Mouse (Mus musculus) ES-CJ7 (cell line): ENCODE data around the gene Dlg4.
A peak's percentile ranks its signal among the peaks of the same experiment; 100 is the strongest.
"Not testable (repeated sequence)": the region's sequence is repeated elsewhere in the genome, so short reads cannot be mapped to it uniquely, and the experiment has no call there.

Source experiments
- DNase-seq: peaks from one replicate; pipeline ENCODE4 v3.0.0; 2011; ENCODE audit warnings: low read depth, low spot score

The Dlg4 gene

DNA sequence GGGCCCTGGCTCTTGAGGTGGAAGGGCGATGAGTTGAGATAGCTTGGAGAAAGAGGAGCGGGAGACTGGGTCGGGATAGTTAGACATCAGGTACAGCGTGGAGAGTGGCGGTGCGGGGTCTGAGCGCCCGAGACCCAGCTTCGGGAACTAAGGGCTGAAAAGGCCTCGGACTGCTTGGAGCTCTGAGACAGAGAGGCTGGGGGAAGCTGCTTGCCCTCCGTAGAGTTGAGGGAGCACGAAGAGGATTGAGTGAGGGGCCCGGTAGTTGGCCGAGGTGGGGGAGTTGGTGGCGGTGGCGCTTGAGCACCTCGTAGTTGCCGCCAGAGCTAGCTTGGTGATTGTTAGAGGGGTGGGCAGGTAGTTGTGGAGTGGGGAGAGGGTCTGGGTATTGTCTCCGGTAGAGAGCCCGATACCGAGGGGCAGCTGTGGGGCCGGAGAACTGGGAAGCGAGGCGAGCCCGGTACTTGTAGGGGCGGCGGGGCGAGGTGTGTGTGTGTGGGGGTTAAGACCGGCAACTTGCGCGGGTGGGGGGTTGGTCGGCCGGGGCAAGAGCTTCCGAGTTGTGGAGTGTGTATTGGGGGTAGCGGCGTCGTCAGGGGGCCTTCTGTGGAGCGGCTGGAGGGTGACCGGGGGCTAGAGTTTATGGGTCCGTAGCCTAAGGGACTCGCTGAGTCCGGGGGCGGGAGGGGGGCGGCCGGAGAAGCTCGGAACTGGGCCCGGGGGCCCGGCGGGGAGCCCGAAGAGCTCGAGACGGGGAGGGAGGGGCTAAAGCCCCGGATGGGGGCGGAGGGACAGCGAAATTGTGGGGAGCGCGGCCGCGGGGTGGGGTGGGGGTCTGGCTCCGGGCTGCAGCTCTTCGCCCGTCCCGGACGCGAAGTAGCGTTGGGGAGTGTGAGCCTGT lies 20.3 kb upstream of the Dlg4 start:
- no peak for DNase-seq

DNA sequence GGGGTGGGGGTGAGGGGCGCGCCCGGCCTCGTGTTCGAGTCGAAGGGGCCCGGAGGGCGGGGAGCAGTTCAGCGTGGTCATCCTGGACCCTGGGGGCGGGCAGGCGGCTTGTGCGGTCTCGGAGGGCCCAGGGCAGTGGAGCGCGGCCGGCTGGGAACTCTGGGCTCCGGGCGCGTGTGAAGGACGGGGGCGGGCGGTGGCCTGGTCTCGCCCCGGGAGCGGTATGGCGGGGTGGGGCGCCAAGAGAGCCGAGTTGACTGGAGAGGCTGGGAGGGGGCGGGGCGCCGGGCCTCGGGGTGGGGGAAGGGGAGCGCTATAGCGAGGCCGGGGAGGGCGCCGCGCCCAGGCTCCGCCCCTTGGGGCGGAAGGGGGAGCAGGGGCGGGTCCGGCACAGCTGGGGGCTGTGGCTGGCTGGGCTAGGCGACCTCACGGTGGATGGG lies 19.7 kb upstream of the Dlg4 start:
- DNase-seq = peak; percentile 90

DNA sequence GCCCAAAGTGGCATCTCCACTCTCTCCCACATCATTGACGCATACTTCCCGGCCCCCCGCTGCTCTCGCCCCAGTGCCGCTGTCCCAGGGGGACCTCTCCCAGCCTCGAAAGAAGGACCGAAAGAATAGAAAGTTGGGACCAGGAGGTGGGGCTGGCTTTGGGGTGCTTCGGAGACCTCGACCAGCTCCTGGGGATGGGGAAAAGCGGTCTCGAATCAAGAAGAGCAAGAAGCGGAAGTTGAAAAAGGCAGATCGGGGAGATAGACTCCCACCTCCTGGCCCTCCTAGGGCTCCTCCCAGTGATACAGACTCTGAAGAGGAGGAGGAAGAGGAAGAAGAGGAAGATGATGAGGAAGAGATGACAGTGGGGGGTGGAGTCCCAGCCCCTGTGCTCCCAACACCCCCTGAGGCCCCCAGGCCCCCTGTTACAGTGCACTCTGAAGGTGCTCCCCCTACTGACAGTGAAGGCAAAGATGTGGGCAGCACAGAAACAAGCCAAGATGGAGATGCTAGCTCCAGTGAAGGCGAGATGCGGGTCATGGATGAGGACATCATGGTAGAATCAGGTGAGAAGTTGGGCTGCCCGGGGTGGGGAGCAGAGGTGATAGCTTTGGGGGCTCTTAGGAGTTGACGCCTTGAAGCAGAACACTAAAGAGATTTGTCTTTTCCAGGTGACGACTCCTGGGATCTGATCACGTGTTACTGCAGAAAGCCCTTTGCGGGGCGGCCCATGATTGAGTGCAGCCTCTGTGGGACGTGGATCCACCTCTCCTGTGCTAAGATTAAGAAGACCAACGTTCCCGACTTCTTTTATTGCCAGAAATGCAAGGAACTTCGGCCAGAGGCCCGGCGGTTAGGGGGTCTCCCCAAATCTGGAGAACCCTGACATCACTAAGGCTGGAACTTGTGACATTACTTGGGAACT lies 17.9 kb upstream of the Dlg4 start:
- peak; percentile 44 for DNase-seq

DNA sequence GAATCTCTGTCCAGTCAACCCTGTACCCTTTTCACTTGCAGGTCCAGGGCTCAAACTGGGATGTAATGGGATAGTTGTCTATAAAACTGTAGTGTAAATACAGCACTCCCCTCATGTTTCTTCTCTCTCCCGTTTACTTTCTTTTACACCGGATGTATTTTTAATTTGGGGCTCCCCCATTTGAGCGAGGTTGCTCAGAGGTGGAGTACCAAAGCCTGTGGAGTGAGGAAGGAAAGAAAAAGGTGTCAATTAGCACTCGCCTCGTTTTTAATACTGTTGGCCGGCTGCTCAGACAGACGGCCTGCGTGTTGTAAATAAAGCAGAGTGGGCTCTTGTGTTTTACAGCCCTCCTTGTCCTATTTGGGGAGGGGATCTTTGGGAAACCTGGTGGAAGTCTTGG lies 17.1 kb upstream of the Dlg4 start:
- DNase-seq = no peak

DNA sequence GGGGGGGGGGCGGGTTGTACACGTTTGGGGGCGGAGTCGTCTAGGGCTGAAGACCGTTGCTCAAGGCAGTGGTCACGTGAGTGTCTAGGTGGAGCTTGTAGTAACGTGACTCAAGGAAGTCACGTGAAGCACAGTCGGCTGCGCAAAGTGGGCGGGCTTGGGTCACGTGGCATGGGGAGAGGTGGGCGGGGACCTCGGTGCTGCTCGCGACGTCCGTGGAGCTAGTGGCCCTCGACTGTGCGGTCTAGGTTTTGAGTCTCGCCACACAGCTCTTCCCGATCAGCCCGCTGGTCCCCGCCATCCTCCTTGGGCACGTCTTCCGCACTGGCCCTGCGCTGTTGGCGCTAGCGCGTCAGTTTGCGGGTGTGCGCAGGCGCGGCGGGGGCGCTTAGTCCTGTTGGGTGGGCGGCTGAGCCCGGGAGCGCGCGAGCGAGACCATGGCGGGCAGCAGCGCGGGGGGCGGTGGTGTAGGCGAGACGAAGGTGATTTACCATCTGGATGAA lies 16.3 kb upstream of the Dlg4 start, which contains the start of gene Dvl2:
Gene Dvl2, plus strand, starts transcription at position 200 of the 503 bp plus-strand sequence.
- DNase-seq = peak; percentile 99

DNA sequence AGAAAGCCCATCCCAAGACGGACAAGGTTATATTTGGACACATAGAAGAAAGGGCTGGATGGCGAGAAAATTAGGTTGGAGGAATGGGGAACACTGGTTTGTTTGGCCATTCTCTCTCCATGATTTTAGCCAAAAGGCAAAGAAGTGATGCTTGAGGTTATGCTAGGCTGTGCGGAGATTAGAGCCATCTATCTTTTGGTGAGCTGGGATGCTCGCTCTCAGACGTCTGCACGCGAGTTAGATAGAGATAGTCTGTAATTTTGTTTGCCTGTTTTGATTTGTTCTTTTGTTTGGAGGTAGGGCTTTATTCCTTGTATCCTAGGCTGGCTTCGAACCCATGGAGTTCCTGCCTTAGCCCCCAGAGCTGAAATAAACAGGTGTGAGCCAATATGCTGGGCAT lies 15.6 kb upstream of the Dlg4 start:
- no peak for DNase-seq

DNA sequence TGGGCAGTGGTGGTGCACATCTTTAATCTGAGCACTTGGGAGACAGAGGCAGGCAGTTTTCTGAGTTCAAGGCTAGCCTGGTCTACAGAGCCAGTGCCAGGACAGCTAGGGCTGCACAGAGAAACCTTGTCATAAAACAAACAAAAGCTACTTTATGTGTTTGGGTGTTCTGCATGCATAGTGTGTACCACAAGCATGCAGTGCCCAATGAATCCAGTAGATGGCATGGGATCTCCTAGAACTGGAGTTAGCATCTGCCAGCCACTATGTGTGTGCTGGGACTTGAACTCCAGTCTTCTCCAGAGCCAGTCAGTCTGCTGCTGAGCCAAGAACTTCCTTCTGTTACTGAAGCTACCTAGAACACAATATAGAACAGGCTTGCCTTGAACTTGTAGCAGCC lies 14.9 kb upstream of the Dlg4 start:
- peak; percentile 89 for DNase-seq

DNA sequence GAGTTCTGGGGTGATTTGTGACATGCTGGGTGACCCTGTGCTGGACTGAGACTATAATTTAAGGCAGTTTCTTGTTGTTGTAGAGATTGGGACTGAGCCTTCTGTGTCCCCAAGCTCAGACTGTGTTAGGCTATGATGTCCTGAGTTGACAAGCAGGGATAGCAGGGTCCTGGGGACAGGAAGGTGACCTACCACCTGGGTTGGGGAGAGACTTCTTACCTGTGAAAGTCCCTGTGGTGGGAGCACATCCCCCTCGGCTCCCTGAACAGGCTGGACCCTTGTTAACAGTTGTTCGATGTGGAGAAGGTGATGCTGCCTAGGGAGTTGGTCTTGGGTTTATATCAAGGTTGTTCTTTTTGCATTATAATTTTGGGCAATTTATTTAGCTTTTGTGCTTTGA lies 14.3 kb upstream of the Dlg4 start:
- no peak for DNase-seq

DNA sequence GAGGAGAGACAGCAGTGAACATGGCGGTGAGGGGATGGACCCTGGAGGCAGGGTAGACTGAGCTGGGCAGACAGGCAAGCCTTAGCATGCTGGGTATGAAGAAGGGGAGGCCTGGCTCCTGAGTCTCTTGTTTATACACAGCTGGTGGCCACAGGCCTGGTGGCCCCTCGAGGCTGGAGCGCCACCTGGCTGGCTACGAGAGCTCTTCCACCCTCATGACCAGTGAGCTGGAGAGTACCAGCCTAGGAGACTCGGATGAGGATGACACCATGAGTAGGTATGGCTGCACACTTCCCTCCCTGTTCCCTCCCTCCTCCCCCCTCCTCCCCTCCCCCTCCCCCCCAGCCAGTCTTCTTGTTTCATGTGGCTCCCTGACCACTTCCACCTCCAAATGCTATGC lies 11.2 kb upstream of the Dlg4 start:
- DNase-seq = peak; percentile 79

DNA sequence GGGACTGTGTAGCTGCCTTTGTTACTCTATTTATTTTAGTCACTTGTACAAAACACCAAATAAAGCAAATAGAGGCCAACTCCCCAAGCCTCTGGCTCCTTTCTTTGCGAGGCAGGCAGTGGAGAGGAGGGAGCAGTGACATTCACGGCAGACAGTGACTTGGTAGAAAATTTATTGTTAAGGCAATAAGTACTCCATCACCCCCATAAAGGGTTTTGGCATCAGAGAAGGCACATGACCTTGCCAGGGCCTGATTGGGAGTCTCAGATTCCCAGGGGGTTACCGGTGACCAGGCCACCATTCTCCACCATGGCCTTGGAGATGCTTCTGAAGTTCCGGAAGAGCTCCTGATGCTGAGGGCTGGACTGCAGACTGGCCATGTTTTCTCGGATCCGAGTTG lies 6.7 kb upstream of the Dlg4 start:
- no peak for DNase-seq

DNA sequence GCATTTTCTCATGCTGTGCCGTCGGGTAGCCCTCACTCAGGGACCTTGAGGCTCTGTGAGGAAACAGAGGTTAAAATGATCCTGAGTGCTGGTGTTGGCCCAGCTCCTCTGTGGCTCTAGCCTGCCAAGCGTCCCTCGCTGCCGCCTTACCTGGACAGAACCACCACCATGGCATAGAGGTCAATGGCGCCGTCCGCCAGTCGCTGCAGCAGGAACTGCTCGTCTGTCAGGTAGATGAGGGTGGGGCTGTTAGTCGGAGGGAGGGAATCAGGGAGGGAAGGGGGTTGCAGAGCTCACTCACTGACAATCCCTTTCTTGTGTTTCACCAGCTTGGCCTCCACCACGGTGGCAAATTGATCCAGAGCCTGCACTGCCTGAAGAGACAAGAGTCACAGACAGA lies 6.2 kb upstream of the Dlg4 start:
- no peak for DNase-seq

DNA sequence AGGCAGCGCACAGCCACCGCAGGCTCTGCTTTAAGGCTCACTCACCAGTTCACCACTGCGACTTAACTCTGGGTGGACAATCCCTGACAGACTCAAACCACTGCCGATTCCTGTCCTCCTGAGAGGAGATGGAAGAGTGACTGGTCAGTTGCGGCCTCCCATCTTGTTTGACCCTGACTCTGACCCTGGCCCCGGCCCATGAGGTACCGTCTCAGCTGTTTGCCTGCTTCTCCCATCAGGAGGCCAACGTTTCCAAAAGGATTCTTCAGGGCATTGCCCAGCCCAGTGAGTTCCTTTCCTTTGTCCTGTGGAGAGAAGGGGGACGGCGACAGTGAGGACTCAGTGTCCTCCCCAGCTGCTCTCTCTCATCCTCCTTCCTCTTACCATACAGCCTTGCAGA lies 5.8 kb upstream of the Dlg4 start:
- no peak for DNase-seq

DNA sequence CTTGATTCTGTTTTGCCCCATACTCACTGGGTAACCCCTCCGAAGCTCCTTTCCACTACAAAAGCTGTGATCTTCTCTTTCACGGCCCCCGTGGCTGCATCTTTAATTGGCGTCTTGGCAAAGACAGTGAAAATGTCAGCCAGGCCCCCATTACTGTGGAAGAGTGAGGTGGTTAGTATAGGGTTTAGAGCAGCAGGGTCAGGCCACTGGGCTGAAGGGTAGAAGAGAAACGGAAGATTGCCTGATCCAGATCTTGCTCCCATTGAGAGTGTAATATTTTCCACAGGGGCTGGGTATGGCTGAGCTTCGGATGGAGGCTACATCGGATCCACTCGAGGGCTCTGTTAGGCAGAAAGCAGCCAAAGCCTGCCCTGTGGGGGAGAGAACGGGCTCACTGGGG lies 3.8 kb upstream of the Dlg4 start:
- no peak for DNase-seq

DNA sequence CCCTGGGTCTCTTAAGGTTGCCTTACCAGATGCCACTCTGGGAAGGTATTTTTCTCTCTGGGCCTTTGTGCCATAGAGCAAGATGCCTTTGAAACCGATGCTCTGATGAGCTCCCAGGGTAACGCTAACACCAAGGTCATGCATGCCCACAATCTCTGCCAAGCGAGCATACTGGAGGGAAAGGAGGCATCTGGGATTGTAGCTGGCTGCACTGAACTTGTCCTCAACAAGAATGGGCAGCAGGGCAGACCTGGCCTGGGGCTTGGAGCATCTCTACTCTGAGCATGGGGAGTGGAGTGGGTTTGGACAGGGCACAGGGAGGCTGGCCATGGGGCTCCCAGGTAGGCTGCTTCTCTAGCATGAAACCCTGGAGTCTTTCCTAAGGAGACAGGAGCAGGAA lies 3.3 kb upstream of the Dlg4 start:
- no peak for DNase-seq

DNA sequence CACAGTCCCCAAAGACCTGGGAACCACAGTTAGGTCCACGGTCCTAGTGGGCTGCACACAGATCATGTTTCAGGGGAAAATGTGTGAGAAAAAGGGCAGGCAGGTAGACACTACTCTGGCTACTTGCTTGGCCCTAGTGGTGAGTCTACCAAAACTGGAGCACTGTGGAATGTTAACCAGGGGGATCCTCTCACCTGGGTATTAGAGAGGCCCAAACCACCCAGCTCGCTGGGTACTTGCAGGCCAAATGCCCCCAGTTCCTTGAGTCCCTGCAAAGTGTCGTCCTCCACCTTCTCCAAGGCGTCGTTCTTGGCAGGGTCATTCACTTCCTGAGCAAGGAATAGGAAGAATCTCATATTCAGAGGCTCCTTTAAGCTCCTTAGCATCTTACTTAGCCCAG lies 2.7 kb upstream of the Dlg4 start:
- DNase-seq = no peak

DNA sequence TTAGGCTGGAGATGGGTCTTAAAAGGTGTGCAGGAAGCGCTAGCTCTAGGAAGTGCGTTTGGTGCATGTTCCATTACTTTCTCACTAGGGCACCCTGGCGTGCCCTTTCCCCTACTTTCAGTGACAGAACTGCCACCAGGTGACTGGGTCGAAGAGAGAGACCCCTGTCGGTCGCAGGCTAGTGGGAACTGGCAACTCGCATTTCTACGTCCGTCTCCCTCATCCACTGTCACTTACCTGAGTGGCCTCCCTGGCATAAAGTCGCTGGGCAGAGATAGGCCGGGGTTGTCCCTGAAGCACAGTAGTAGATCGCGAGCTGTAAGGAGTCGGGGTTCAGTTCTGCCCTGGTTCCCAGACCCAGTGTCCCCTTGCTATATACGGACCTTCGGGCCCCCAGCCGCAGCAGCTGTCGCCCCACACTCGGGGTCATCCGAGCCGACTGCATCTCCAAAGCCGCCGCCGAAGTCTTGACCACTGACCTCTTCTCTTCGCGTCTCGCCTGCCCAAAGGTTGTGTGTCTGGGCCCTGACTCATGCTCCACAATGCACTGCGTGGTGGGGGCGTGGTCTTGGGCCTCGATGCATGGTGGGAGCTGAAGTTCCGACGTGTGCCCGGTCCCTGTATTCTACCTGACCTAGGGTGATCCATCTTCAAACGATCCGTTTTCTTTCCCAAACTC lies 1.7 kb upstream of the Dlg4 start, which contains the start of gene Acadvl:
Gene Acadvl, minus strand, starts transcription at position 532 of the 679 bp plus-strand sequence.
- DNase-seq = peak; percentile 84

DNA sequence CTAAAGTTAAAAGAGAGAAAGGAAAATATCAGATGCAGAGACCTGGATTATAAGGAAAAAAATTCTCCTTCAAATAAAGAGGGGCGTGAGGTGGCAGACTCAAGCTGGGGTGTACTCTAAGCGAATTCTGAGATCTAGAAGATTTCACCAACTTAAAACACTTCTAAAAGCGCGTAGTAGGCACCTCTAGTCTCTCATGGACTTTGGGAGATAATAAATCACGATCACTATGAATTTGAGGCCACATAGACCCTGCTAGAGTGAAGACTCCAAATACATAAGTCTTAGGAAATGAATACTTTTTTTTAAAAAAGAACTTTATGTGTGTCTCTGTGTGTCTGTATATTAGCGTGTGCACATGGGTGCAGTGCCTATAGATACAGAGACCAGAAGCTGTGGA lies 1.1 kb upstream of the Dlg4 start:
- DNase-seq = no peak

DNA sequence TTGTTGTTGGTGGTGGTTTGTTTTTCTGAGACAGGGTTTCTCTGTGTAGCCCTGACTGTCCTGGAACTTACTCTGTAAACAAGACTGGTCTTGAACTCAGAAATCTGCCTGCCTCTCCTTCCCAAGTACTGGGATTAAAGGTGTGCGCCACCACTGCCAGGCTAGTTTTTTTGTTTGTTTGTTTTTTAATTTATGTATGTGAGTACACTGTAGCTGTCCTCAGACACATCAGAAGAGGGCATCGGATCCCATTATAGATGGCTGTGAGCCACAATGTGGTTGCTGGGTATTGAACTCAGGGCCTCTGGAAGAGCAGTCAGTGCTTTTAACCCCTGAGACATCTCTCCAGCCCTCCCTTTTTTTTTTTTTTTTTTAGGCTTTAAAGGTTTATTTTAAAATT lies 565 bp upstream of the Dlg4 start:
- not testable (repeated sequence) for DNase-seq

DNA sequence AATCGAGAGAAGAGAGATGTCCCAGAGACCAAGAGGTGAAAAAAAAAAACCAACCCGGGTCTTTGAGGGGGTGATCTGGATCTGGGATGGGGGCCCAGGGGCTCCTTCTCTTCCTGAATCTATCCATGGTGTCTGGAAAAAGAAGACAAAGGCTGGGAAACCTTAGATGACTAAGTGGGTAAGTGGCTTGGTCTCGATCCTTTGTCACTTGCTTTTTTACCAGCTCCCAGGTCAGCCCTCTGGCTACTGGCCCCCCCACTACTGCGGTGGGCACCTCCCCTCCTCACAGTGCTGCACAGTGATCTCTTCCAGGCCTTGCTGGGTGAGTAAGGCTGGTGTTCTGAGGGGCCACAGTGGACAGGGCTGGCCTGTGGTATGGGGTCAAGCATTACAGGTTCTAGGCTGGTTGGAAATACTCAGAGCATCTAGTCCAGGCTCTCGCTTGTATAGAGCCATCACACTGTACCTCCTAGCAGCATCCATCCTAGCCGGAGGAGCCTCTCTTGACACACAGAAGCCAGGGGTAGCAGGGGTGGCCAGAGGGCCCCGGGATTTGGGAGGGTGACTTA lies 541 bp downstream of the Dlg4 start:
- no peak for DNase-seq

DNA sequence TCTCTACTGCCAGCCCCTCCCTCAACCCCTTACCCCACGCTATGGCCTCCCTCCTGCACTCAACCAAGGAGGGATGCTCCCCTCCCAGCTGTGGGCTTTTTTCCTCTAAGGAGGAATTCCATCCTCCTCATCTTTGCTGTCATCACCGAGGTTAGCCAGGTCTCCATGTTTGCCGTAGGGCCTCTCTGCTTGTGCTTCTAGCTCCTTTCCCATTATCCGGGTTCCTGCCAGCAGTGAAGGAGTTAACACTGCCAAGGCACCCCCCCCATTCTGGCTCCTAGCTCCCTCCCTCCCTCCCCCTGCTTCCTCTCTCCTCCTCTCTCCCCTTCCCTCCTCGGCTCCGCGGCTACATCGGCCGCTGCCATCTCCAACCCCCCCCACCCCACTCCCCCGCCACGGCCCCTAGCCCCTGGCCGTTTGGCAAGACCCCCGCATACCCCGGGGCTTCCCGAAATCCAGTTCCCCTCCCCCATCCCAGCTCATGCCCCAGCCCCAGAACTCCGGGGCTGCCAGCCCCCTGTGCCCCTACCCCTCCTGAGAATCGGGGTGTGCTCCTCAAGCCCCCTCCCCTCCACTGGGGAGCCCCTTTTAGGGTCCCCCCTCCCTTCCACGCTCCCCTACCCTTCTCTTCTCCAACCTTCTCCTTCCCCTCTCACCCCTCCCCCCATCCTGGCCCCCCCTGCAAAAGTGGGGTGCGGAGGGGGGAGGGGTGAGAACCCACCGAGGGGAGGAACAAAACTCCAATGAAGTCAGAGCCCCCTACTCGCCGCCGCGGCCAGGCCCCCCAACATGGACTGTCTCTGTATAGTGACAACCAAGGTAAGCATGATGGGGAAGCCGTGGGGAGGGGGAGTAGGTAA lies 1.6 kb downstream of the Dlg4 start:
- DNase-seq = no peak
